Mouse (Mus musculus) ES-Bruce4 (cell line): ENCODE data around the gene Invs.

Source experiments
- CTCF ChIP-seq: IDR thresholded peaks from one replicate; pipeline ENCODE4 v1.8.1; 2011; ENCODE audit warnings: low read depth, low read length
- POLR2A ChIP-seq: IDR thresholded peaks from one replicate; pipeline ENCODE4 v1.8.1; 2011; ENCODE audit warnings: low read length; ENCODE audit not compliant: insufficient read depth

DNA sequence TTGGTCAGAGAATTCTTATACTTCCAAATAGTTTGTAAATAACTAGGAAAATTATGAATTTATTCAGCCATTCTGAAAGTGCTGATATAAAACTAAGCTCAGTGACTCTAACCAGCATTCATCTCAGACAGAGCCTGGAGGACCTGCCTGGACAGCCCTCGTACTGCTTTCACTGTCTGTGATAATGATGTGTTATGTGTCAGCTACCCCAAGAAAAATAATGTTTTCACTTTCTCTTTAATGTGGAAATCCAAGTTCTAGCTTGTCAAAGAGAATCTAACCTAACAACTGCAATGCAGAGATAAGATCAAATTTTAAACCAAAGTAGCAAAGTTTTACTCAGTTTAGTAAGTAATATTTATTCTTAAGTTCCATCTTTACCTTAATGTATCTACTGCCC is 35.8 kb upstream of the Invs start:
- TF ChIP-seq CTCF = no peak
- TF ChIP-seq POLR2A = no peak
